Mouse (Mus musculus) lung, postnatal 0 days (tissue): ENCODE data around the gene Vpreb1. TPM values are rescaled to one million over a fixed set of nuclear protein-coding genes. Genes with fewer than 3 reads are reported as not detected.

Experiments
- ATAC-seq: fragments of 200-750 bp; cut with Nextera tagmentation; 2 replicates; pipeline ENCODE4 v1.8.0; 2017; ENCODE audit warnings: moderate library complexity
- DNase-seq: peaks from one replicate; pipeline ENCODE4 v3.0.0-alpha.2; 2016; ENCODE audit warnings: low spot score
- H3K27ac ChIP-seq: fragments of 300-500 bp; sonication (generic); 2 replicates; pipeline ENCODE4 v1.5.1; 2014; ENCODE audit warnings: antibody characterized with exemption, mild to moderate bottlenecking, low read length, mixed read lengths
- H3K27me3 ChIP-seq: fragments of 300-500 bp; sonication (generic); replicated peaks from 2 replicates; pipeline ENCODE4 v1.6.1; 2014; ENCODE audit warnings: low read length, mixed read lengths; ENCODE audit not compliant: insufficient read depth
- H3K36me3 ChIP-seq: fragments of 300-500 bp; sonication (generic); 2 replicates; pipeline ENCODE4 v1.6.1; 2014; ENCODE audit warnings: low read length, mixed read lengths; ENCODE audit not compliant: insufficient read depth
- H3K4me1 ChIP-seq: fragments of 300-500 bp; sonication (generic); 2 replicates; pipeline ENCODE4 v1.6.1; 2014; ENCODE audit warnings: antibody characterized with exemption, low read depth, low read length, mixed read lengths; ENCODE audit not compliant: insufficient read depth
- H3K4me2 ChIP-seq: fragments of 300-500 bp; sonication (generic); replicated peaks from 2 replicates; pipeline ENCODE4 v1.6.1; 2014; ENCODE audit warnings: low read depth, mild to moderate bottlenecking, low read length, moderate library complexity, mixed read lengths
- H3K4me3 ChIP-seq: fragments of 300-500 bp; sonication (generic); 2 replicates; pipeline ENCODE4 v1.5.1; 2014; ENCODE audit warnings: low read depth, low read length
- H3K9ac ChIP-seq: fragments of 300-500 bp; sonication (generic); replicated peaks from 2 replicates; pipeline ENCODE4 v1.6.1; 2014; ENCODE audit warnings: low read depth, mild to moderate bottlenecking
- H3K9me3 ChIP-seq: fragments of 300-500 bp; sonication (generic); 2 replicates; pipeline ENCODE4 v1.6.1; 2016; ENCODE audit warnings: low read length, mixed read lengths
- CTCF ChIP-seq: IDR thresholded peaks from 2 replicates; pipeline ENCODE4 v1.5.1; 2016; ENCODE audit warnings: antibody characterized with exemption, mild to moderate bottlenecking
- EP300 ChIP-seq: IDR thresholded peaks from 2 replicates; pipeline ENCODE4 v1.6.1; 2016; ENCODE audit warnings: antibody characterized with exemption, mild to moderate bottlenecking, control low read depth
- WGBS: fragments of 180-500 bp; shearing (Covaris S2); extraction: QIAGEN DNeasy Blood & Tissue Kit; methylation state at CpG from one replicate; pipeline ENCODE4 v1.1.7; 2014; 5-methylcytosine and 5-hydroxymethylcytosine counted together
- polyA plus RNA-seq: library from polyadenylated mRNA; unstranded; fragments of >200 nt; fragmentation: Nextera tagmentation; extraction: Ambion mirVana; gene quantifications from 2 replicates; pipeline ENCODE4 v1.2.1, GENCODE M21; 2015

Gene Vpreb1
- polyA plus RNA-seq: 2.2 and 2.3 TPM in 2 replicates

GRCm38 (mm10) chr16:16870617-16871331 is at the start of gene Vpreb1, which contains the start of gene Top3b:
Vpreb1 (minus strand) TSS chr16:16870843.
Top3b (plus strand) TSS chr16:16870736.
- H3K4me2 ChIP-seq: peak within 1 kb of the TSS; percentile 70
- H3K4me3 ChIP-seq: peak within 1 kb of the TSS; percentile 70
- peak; percentile 97 for DNase-seq
- H3K27me3 ChIP-seq: no peaks in the 10 kb centered on the region
- H3K27ac ChIP-seq: peak within 1 kb of the TSS; percentile 95
- no peaks in the 10 kb centered on the region for H3K9me3 ChIP-seq
- H3K9ac ChIP-seq: peak within 1 kb of the TSS; percentile 83
- under 1% methylated on average over 43 of the region's 49 CpGs for WGBS
- peak; percentile 96 for ATAC-seq
- peaks cover 2% of the 10 kb centered on the region; the same call in 1 of the 2 replicates for H3K36me3 ChIP-seq
- H3K4me1 ChIP-seq: peaks cover 8% of the 10 kb centered on the region; the same call in 1 of the 2 replicates
- no peak; the same call in 1 of the 2 replicates for TF ChIP-seq EP300
- TF ChIP-seq CTCF: peak; percentile 55

GRCm38 (mm10) chr16:16918441-16919117 is 47.9 kb upstream of the Vpreb1 start:
- Histone ChIP-seq H3K27me3 (no peaks in the 10 kb centered on the region), H3K4me2 (no peak overlapping the region), H3K9ac (no peak overlapping the region), H3K4me1 (no peaks in the 10 kb centered on the region), H3K4me3 (no peak overlapping the region), H3K9me3 (no peaks in the 10 kb centered on the region), H3K36me3 (peaks cover 37% of the 10 kb centered on the region), H3K27ac (no peak overlapping the region)
- DNase-seq: no peak
- TF ChIP-seq EP300: no peak
- TF ChIP-seq CTCF: no peak
- no peak for ATAC-seq
- WGBS: 87% methylated on average over 7 of the region's 7 CpGs

- H3K4me2 ChIP-seq: no peak overlapping the region
- no peaks in the 10 kb centered on the region for H3K9me3 ChIP-seq
- peaks cover 41% of the 10 kb centered on the region for H3K36me3 ChIP-seq
- H3K27ac ChIP-seq: no peak overlapping the region
- peaks cover 2% of the 10 kb centered on the region; the same call in 1 of the 2 replicates for H3K4me1 ChIP-seq
- H3K27me3 ChIP-seq: no peaks in the 10 kb centered on the region
- TF ChIP-seq EP300 (no peak), CTCF (no peak)
- H3K9ac ChIP-seq: no peak overlapping the region
- no peak for ATAC-seq
- no peak for DNase-seq
- 67% methylated on average over 1 of the region's 1 CpGs for WGBS
- no peak overlapping the region for H3K4me3 ChIP-seq
Measured at GRCm38 (mm10) chr16:16913440-16913839, 42.8 kb upstream of the Vpreb1 start.

GRCm38 (mm10) chr16:16911641-16912597 is 41.3 kb upstream of the Vpreb1 start:
- WGBS: 42% methylated on average over 13 of the region's 13 CpGs
- no peak overlapping the region for H3K9ac ChIP-seq

GRCm38 (mm10) chr16:16907799-16908198 is 37.2 kb upstream of the Vpreb1 start:
- Histone ChIP-seq H3K36me3 (peaks cover 22% of the 10 kb centered on the region), H3K4me2 (no peak overlapping the region), H3K9me3 (no peaks in the 10 kb centered on the region), H3K27ac (peak overlapping the region; percentile 92), H3K27me3 (no peaks in the 10 kb centered on the region), H3K4me3 (no peak overlapping the region), H3K9ac (no peak overlapping the region), H3K4me1 (peaks cover 8% of the 10 kb centered on the region; the same call in 1 of the 2 replicates)
- WGBS: 51% methylated on average over 6 of the region's 6 CpGs
- peak; percentile 80 for DNase-seq
- ATAC-seq: peak; percentile 90
- TF ChIP-seq CTCF (no peak), EP300 (peak; percentile 98)

More at GRCm38 (mm10) chr16:16911641-16912597, 41.3 kb upstream of the Vpreb1 start:
- TF ChIP-seq EP300 (no peak), CTCF (peak; percentile 98)
- peaks cover 5% of the 10 kb centered on the region; the same call in 1 of the 2 replicates for H3K4me1 ChIP-seq
- H3K27me3 ChIP-seq: no peaks in the 10 kb centered on the region
- H3K4me2 ChIP-seq: no peak overlapping the region
- no peak overlapping the region for H3K4me3 ChIP-seq
- DNase-seq (peak; percentile 86), ATAC-seq (peak; percentile 71)
- no peaks in the 10 kb centered on the region for H3K9me3 ChIP-seq
- peak overlapping the region; percentile 55 for H3K27ac ChIP-seq
- H3K36me3 ChIP-seq: peaks cover 34% of the 10 kb centered on the region
